Mouse (Mus musculus): ENCODE data around the gene Srf.

- no peak for TF ChIP-seq CTCF (IDR thresholded peaks at IDR 0.05; ENCODE audit: low read depth)
- TF ChIP-seq EP300 (optimal IDR thresholded peaks at IDR 0.05) = peak; percentile 41
Observed at GRCm38 (mm10) chr17:46556584-46556945, 590 bp upstream of the Srf start.

Measured in stomach, postnatal 0 days (tissue).